Mouse (Mus musculus) olfactory bulb, adult 2 months (tissue): ENCODE measurements around the gene Lrrfip2.

Source experiments
- CTCF ChIP-seq: fragments of 200-500 bp; IDR thresholded peaks from 2 replicates; pipeline ENCODE4 v1.5.1; 2012; ENCODE audit warnings: low read depth, mild to moderate bottlenecking, low read length, moderate library complexity; ENCODE audit not compliant: insufficient read depth
- POLR2A ChIP-seq: fragments of 200-500 bp; IDR thresholded peaks from 2 replicates; pipeline ENCODE4 v1.6.1; 2012; ENCODE audit warnings: mild to moderate bottlenecking, low read depth, low read length, moderate library complexity; ENCODE audit not compliant: insufficient read depth

- TF ChIP-seq CTCF = no peak
- no peak for TF ChIP-seq POLR2A
These were observed 93.0 kb downstream of the Lrrfip2 start for GRCm38 (mm10) chr9:111210412-111210811.
